Mouse (Mus musculus) midbrain, embryonic 13.5 days (tissue): ENCODE data around the gene C8g. TPM values are rescaled to one million over a fixed set of nuclear protein-coding genes. Genes with fewer than 3 reads are reported as not detected.

Source experiments
- ATAC-seq: fragments of 200-750 bp; cut with Nextera tagmentation; 2 replicates; pipeline ENCODE4 v1.8.0; 2017; ENCODE audit warnings: mild to moderate bottlenecking, moderate TSS enrichment, moderate library complexity
- H3K27ac ChIP-seq: fragments of 300-500 bp; sonication (generic); 2 replicates; pipeline ENCODE4 v1.5.1; 2015; ENCODE audit warnings: inconsistent platforms, mild to moderate bottlenecking, moderate library complexity
- H3K27me3 ChIP-seq: fragments of 300-500 bp; sonication (generic); 2 replicates; pipeline ENCODE4 v1.6.1; 2015; ENCODE audit warnings: mild to moderate bottlenecking, inconsistent platforms
- H3K36me3 ChIP-seq: fragments of 300-500 bp; sonication (generic); 2 replicates; pipeline ENCODE4 v1.6.1; 2015; ENCODE audit warnings: mild to moderate bottlenecking, inconsistent platforms
- H3K4me1 ChIP-seq: fragments of 300-500 bp; sonication (generic); replicated peaks from 2 replicates; pipeline ENCODE4 v1.6.1; 2015; ENCODE audit warnings: inconsistent platforms
- H3K4me2 ChIP-seq: fragments of 300-500 bp; sonication (generic); replicated peaks from 2 replicates; pipeline ENCODE4 v1.6.1; 2015; ENCODE audit warnings: moderate library complexity, mild to moderate bottlenecking, inconsistent platforms
- H3K4me3 ChIP-seq: fragments of 300-500 bp; sonication (generic); replicated peaks from 2 replicates; pipeline ENCODE4 v1.5.1; 2015; ENCODE audit warnings: mild to moderate bottlenecking, inconsistent platforms
- H3K9ac ChIP-seq: fragments of 300-500 bp; sonication (generic); replicated peaks from 2 replicates; pipeline ENCODE4 v1.6.1; 2015; ENCODE audit warnings: mild to moderate bottlenecking, inconsistent platforms
- H3K9me3 ChIP-seq: fragments of 300-500 bp; sonication (generic); 2 replicates; pipeline ENCODE4 v1.6.1; 2016; ENCODE audit warnings: mild to moderate bottlenecking, inconsistent platforms
- WGBS: fragments of 180-500 bp; shearing (Covaris S2); methylation state at CpG from one replicate; pipeline ENCODE4 v1.1.7; 2015; 5-methylcytosine and 5-hydroxymethylcytosine counted together
- polyA plus RNA-seq: library from polyadenylated mRNA; unstranded; fragments of >200 nt; fragmentation: Nextera tagmentation; extraction: Ambion mirVana; gene quantifications from 2 replicates; pipeline ENCODE4 v1.2.1, GENCODE M21; 2015

The C8g gene
- 5.6 and 7.2 TPM in 2 replicates for polyA plus RNA-seq

DNA sequence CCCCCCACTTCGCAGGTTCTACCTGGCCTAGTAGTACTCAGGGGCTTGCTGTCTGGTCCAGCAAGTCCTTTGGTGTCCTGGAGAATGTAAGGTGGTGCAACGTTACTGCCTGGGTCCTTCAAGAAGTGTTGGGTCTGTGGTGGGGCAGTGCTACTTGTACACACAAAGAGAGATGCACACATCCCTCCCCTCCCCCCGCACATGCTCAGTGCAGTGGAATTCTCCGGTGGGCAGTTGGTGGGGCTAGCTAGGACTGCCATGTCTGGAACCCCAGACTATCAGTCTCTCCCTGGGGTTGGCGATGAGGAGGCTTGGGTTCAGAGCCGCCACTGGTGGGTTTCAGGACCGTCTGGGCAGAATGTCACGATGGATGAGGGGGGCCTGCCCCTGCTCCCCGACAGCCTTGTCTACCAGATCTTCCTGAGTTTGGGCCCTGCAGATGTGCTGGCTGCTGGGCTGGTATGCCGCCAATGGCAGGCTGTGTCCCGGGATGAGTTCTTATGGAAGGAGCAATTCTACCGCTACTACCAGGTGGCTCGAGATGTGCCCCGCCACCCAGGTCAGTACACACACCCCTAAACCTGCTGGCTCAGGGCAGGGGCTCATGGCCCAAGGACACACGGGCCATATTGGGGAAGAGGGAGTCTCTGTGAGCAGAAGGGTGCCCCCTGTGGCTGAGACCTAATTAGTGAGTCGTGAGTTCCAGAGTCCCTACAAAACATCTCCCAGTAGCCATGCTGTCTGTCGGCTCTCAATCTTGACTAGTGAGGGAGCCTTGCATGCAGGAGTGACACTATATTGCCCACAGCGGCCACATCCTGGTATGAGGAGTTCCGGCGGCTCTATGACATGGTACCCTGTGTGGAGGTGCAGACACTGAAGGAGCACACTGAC lies at the start of gene C8g:
Gene C8g (minus strand): TSS at position 127 of the 894 bp plus-strand sequence.
- peak within 1 kb of the TSS; percentile 98 for H3K9ac ChIP-seq
- peak within 1 kb of the TSS; percentile 77 for H3K27ac ChIP-seq
- peaks cover 17% of the 10 kb centered on the region for H3K4me1 ChIP-seq
- no peaks in the 10 kb centered on the region for H3K9me3 ChIP-seq
- no peaks in the 10 kb centered on the region for H3K27me3 ChIP-seq
- H3K4me2 ChIP-seq = peak within 1 kb of the TSS; percentile 99
- H3K36me3 ChIP-seq = peaks cover 41% of the 10 kb centered on the region
- peak within 1 kb of the TSS; percentile 91 for H3K4me3 ChIP-seq
- 79% methylated on average over 20 of the region's 20 CpGs for WGBS
- ATAC-seq = peak; percentile 5; the same call in 1 of the 2 replicates

DNA sequence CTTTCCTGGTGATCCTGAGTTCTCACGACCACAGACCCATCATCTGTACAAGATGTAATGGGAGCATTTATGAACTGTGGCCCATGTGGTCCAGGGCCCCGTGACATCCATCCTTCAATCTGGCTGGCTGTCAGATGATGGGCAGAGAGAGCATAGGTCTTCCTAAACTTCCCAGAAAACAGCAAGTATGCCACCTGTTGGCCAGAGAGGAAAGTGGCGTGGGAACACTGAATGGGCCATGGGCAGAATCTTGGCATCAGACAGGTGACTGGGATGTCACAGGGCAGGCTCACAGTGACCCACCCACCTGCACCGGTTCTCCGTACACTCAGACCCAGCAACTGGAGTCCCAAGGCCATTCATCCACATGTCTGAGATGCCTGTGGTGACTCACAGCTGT lies 49.7 kb upstream of the C8g start:
- no peak overlapping the region for H3K9ac ChIP-seq
- H3K36me3 ChIP-seq = no peaks in the 10 kb centered on the region
- H3K4me3 ChIP-seq = no peak overlapping the region
- ATAC-seq = no peak
- peaks cover 6% of the 10 kb centered on the region for H3K4me1 ChIP-seq
- H3K27ac ChIP-seq = no peak overlapping the region
- WGBS = 35% methylated on average over 5 of the region's 5 CpGs
- no peaks in the 10 kb centered on the region for H3K27me3 ChIP-seq
- no peaks in the 10 kb centered on the region for H3K9me3 ChIP-seq
- no peak overlapping the region for H3K4me2 ChIP-seq

DNA sequence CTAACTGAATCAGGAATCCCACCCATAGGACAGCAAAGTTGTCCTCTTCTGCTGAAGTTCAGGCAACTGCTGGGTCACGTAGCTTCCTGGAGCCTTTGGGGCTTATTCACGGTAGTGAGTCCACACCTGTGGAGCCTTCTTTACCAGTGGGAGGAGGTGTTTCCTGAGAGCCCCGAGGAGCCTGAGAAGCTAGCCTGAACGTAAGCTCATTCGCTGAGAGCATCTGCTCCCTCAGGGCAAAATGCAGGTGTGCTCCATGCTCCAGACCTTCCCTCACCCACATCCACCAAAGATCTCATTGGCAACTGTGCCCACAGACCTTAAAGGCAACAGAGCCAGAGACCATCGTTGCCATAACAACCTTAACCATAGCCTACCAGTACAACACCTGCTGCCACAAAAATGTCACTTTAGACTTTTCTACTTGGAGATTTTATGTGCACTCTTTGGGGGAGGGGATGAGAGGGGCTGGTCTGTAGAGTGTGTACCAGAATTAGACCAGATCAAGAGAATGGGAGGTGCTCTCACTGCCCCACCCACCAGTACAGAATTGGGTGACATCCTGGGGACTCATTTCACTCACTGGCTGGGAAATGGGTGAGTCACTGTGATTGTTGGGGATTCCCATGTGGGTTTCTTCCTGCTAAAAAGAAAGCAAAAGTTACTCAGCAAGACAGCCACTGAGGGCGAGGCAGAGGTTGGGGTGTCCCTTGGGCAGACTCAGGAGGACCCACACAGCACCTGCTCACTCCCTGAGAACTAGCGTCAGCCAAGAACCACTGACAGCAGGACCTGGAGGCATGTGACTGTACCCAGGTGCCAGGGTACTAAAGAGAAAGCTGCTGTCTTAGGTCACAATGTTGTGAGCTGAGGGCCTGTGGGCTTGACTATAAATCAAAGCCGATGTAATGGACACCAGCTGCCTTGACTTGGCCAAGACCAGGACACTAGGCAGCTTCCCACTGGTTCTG lies 47.8 kb upstream of the C8g start:
- Histone ChIP-seq H3K27me3 (no peaks in the 10 kb centered on the region), H3K4me2 (no peak overlapping the region), H3K9me3 (no peaks in the 10 kb centered on the region), H3K27ac (no peak overlapping the region), H3K4me1 (peaks cover 18% of the 10 kb centered on the region), H3K4me3 (no peak overlapping the region), H3K9ac (no peak overlapping the region), H3K36me3 (no peaks in the 10 kb centered on the region)
- WGBS = 80% methylated on average over 9 of the region's 9 CpGs
- no peak for ATAC-seq

GRCm38 (mm10) chr2:25546811-25547491 lies 45.4 kb upstream of the C8g start, which contains the start of gene Traf2:
Traf2 (minus strand) TSS chr2:25546940.
- Histone ChIP-seq H3K27ac (no peak within 1 kb of the TSS), H3K36me3 (no peaks in the 10 kb centered on the region)

DNA sequence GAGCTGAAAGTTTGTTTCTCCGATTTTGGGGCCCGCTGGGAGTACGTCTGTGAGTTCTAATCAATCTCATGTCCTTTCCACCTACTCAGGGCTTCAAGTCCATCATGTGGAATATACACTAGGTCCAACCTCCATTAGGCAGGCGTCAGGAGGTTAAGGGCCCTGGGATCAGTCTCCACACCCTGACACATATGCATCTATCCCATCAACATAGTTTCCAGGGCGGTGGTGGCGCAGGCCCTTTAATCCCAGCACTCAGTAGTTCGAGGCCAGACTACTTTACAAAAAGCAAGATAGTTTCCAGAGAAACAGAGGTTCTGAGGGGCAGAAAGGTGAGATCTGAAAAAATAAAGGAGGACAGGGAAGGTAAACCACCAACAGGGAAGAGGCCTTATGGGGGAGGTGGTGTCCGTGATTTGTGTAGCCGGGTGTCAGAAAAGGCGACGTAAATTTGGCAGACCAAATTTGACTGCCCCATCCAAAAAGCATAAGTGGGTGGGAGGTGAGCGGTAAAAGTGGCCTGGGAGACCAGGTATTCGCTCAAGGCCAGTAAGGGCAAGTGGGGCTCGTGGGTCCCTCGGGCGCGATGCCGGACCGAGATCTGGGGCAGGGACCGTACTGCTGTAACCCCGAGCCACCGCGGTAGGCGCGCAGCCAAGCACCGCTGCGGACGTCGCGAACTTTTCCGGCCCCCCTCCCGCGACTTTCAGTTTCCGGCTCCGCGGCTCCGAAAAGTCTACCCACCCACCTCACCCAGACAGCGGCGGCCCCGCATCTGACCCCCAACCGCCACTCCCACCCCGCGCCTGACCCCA lies 44.7 kb upstream of the C8g start:
- no peak overlapping the region for H3K27ac ChIP-seq
- H3K9ac ChIP-seq = peak overlapping the region; percentile 76
- H3K4me1 ChIP-seq = peaks cover 18% of the 10 kb centered on the region
- peak; percentile 76 for ATAC-seq
- peak overlapping the region; percentile 65 for H3K4me3 ChIP-seq
- WGBS = 8% methylated on average over 43 of the region's 43 CpGs
- no peaks in the 10 kb centered on the region for H3K36me3 ChIP-seq
- H3K27me3 ChIP-seq = no peaks in the 10 kb centered on the region
- H3K9me3 ChIP-seq = no peaks in the 10 kb centered on the region
- H3K4me2 ChIP-seq = peak overlapping the region; percentile 81

More at GRCm38 (mm10) chr2:25546811-25547491, 45.4 kb upstream of the C8g start, which contains the start of gene Traf2:
- H3K9me3 ChIP-seq = no peaks in the 10 kb centered on the region
- H3K4me1 ChIP-seq = peaks cover 18% of the 10 kb centered on the region
- peak within 1 kb of the TSS; percentile 81 for H3K4me2 ChIP-seq
- peak within 1 kb of the TSS; percentile 76 for H3K9ac ChIP-seq
- ATAC-seq = peak; percentile 100
- peak within 1 kb of the TSS; percentile 65 for H3K4me3 ChIP-seq
- H3K27me3 ChIP-seq = no peaks in the 10 kb centered on the region
- WGBS = 3% methylated on average over 48 of the region's 48 CpGs

GRCm38 (mm10) chr2:25541644-25542367 lies 40.3 kb upstream of the C8g start:
- 92% methylated on average over 10 of the region's 10 CpGs for WGBS
- H3K36me3 ChIP-seq = peaks cover 12% of the 10 kb centered on the region
- no peak for ATAC-seq
- no peak overlapping the region for H3K4me3 ChIP-seq
- H3K27ac ChIP-seq = no peak overlapping the region
- no peak overlapping the region for H3K9ac ChIP-seq
- no peaks in the 10 kb centered on the region for H3K9me3 ChIP-seq
- no peak overlapping the region for H3K4me2 ChIP-seq
- no peaks in the 10 kb centered on the region for H3K27me3 ChIP-seq
- peaks cover 14% of the 10 kb centered on the region for H3K4me1 ChIP-seq

GRCm38 (mm10) chr2:25540541-25540948 lies 39.0 kb upstream of the C8g start:
- H3K4me1 ChIP-seq = peaks cover 6% of the 10 kb centered on the region
- no peaks in the 10 kb centered on the region for H3K9me3 ChIP-seq
- H3K9ac ChIP-seq = no peak overlapping the region
- WGBS = 97% methylated on average over 4 of the region's 4 CpGs
- H3K27me3 ChIP-seq = no peaks in the 10 kb centered on the region
- no peak overlapping the region for H3K27ac ChIP-seq
- ATAC-seq = no peak
- no peak overlapping the region for H3K4me2 ChIP-seq
- H3K4me3 ChIP-seq = no peak overlapping the region
- peaks cover 22% of the 10 kb centered on the region for H3K36me3 ChIP-seq

- H3K27me3 ChIP-seq = no peaks in the 10 kb centered on the region
- no peaks in the 10 kb centered on the region for H3K4me1 ChIP-seq
- no peak overlapping the region for H3K27ac ChIP-seq
- WGBS = 97% methylated on average over 8 of the region's 8 CpGs
- no peaks in the 10 kb centered on the region for H3K9me3 ChIP-seq
- ATAC-seq = no peak
- H3K4me2 ChIP-seq = no peak overlapping the region
- no peak overlapping the region for H3K9ac ChIP-seq
- H3K4me3 ChIP-seq = no peak overlapping the region
- H3K36me3 ChIP-seq = peaks cover 47% of the 10 kb centered on the region
These were observed 35.0 kb upstream of the C8g start for GRCm38 (mm10) chr2:25536531-25536930.

DNA sequence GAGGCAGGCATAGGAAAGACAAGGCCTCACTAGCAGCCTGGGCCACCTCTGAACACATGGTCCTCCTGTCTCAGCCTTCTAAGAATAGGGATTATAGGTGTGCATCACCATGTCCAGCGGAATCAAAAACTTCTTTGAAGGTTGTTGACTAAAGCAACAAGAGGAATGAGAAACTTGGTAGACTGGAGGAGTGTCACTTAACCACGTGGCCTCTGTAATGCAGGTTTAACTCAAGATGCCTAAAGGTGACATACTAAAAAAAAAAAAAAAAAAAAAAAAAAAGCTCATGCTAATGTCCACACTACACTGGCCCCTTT lies 33.3 kb upstream of the C8g start:
- no peak for ATAC-seq
- no peak overlapping the region for H3K27ac ChIP-seq
- no peak overlapping the region for H3K4me2 ChIP-seq
- H3K9ac ChIP-seq = no peak overlapping the region
- H3K9me3 ChIP-seq = no peaks in the 10 kb centered on the region
- H3K27me3 ChIP-seq = no peaks in the 10 kb centered on the region
- no peak overlapping the region for H3K4me3 ChIP-seq
- WGBS = 96% methylated on average over 2 of the region's 2 CpGs
- no peaks in the 10 kb centered on the region for H3K4me1 ChIP-seq
- H3K36me3 ChIP-seq = peaks cover 63% of the 10 kb centered on the region

- Histone ChIP-seq H3K27me3 (no peaks in the 10 kb centered on the region), H3K9me3 (no peaks in the 10 kb centered on the region), H3K9ac (no peak overlapping the region), H3K4me1 (no peaks in the 10 kb centered on the region), H3K27ac (no peak overlapping the region), H3K4me2 (no peak overlapping the region), H3K4me3 (no peak overlapping the region), H3K36me3 (peaks cover 68% of the 10 kb centered on the region)
- WGBS = 87% methylated on average over 3 of the region's 3 CpGs
- no peak for ATAC-seq
These were observed 32.8 kb upstream of the C8g start for GRCm38 (mm10) chr2:25534178-25534865.
